Mouse (Mus musculus): ENCODE data around the gene Ttn. TPM values are rescaled to one million over a fixed set of nuclear protein-coding genes. Genes with fewer than 3 reads are reported as not detected.

Ttn gene
- total and polyA plus RNA-seq, 2 experiments from 2014 or later = 0.22 to 0.81 TPM

DNA sequence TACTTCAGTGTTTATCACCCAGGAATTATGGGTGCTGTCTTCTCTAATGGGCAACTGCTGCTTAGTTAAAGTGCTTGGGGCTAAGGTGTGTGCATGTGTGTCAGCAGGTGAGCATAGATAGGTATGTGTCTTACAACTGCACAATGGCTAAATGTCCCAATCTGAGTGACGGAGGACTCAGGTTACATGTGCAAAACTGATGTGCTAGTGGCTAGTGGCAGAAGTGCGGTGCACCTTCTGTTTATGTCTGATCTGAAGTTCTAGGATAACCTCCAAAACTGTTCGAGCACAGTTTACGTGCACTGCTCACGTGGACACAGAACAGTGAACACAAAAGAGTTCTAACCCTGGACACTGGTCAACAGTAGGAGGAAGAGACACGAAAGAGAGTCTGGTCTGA, 15.8 kb downstream of the Ttn start:
- Histone ChIP-seq H3K4me2 (ENCODE audit: low read depth) (no peak overlapping the region), H3K4me3 (ENCODE audit: low read depth, low read length) (no peak overlapping the region), H3K9ac (no peak overlapping the region), H3K27me3 (ENCODE audit: insufficient read depth, low read length) (no peaks in the 10 kb centered on the region; the same call in 1 of the 2 replicates), H3K9me3 (ENCODE audit: low read length) (no peaks in the 10 kb centered on the region), H3K27ac (ENCODE audit: low read depth, low read length) (no peak overlapping the region), H3K36me3 (ENCODE audit: insufficient read depth) (no peaks in the 10 kb centered on the region), H3K4me1 (ENCODE audit: insufficient read depth) (no peaks in the 10 kb centered on the region)
- TF ChIP-seq CTCF (IDR thresholded peaks at IDR 0.05; ENCODE audit: low read depth) = no peak
- ATAC-seq (no peak), DNase-seq (no peak)
- 88% methylated on average over 6 of the region's 6 CpGs for WGBS

DNA sequence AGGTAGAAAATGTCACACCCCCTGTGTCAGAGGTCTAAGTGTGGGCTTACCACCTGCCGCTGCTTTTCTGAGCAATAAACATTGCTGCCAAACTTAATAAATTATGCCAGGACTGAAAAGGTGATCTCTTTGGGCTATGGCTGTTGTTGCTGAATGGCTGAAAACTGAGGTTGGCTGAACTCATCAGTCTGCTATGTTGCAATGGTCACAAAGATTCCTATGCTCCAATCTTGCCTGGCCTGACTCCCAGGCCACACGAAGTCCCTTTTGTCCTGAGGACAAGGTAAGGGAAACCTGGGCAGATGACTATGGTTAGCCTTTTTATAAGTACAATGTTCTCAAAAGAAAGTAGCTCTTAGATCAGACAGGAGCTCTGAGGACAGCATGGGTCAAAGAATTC, 16.3 kb downstream of the Ttn start:
- WGBS = 80% methylated on average over 2 of the region's 2 CpGs
- no peak for TF ChIP-seq CTCF (IDR thresholded peaks at IDR 0.05; ENCODE audit: low read depth)
- Histone ChIP-seq H3K36me3 (ENCODE audit: insufficient read depth) (no peaks in the 10 kb centered on the region), H3K4me3 (ENCODE audit: low read depth, low read length) (no peak overlapping the region), H3K4me1 (ENCODE audit: insufficient read depth) (no peaks in the 10 kb centered on the region), H3K9me3 (ENCODE audit: low read length) (no peaks in the 10 kb centered on the region), H3K4me2 (ENCODE audit: low read depth) (no peak overlapping the region), H3K9ac (no peak overlapping the region), H3K27me3 (ENCODE audit: insufficient read depth, low read length) (no peaks in the 10 kb centered on the region; the same call in 1 of the 2 replicates), H3K27ac (ENCODE audit: low read depth, low read length) (no peak overlapping the region)
- ATAC-seq (no peak), DNase-seq (no peak)

DNA sequence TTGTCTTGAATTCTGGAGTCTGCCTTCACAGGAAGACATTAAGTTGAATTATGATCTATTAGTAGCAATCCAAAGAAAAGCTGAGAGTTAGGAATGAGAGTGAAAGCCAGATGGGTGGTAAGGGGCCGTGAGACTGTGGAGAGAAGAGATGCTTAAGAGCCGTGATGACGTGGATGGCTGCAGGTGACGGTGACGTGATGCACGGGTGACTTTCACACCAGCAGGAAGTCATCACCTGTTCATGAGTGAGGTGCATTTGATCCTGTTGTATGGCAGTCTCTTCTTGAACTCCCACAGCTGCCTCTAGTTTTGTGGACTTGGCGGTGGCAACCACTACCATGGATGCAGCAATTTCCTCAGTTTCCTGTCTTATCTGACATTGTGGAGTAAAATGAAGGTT, 16.8 kb downstream of the Ttn start:
- TF ChIP-seq CTCF (IDR thresholded peaks at IDR 0.05; ENCODE audit: low read depth) = no peak
- WGBS = 91% methylated on average over 7 of the region's 7 CpGs
- no peak overlapping the region for H3K4me3 ChIP-seq (ENCODE audit: low read depth, low read length)
- H3K27me3 ChIP-seq (ENCODE audit: insufficient read depth, low read length) = no peaks in the 10 kb centered on the region; the same call in 1 of the 2 replicates
- no peaks in the 10 kb centered on the region for H3K4me1 ChIP-seq (ENCODE audit: insufficient read depth)
- no peak for DNase-seq
- no peaks in the 10 kb centered on the region for H3K9me3 ChIP-seq (ENCODE audit: low read length)
- H3K4me2 ChIP-seq (ENCODE audit: low read depth) = no peak overlapping the region
- no peaks in the 10 kb centered on the region for H3K36me3 ChIP-seq (ENCODE audit: insufficient read depth)
- no peak for ATAC-seq
- no peak overlapping the region for H3K9ac ChIP-seq
- no peak overlapping the region for H3K27ac ChIP-seq (ENCODE audit: low read depth, low read length)

DNA sequence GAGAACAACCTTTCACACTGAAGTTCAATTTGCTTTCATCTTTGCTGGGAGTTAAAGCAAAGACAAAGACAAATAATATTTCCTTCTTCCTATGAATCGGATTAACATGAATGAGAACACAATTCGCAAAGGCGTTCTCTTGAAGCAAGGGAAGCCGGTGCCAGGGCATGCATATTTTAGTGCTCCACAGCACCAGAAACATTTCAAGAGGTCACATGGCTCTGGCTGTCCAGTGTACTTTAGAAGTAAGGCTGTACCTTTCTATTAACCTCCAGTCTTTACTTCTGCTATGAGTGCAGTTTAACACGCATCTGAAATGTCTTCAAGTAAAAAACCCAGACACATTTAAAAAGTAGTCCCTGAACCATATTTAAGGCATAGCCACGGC, 20.3 kb downstream of the Ttn start:
- no peak overlapping the region for H3K9ac ChIP-seq
- no peak overlapping the region for H3K27ac ChIP-seq (ENCODE audit: low read depth, low read length)
- no peak for TF ChIP-seq CTCF (IDR thresholded peaks at IDR 0.05; ENCODE audit: low read depth)
- no peak for DNase-seq
- H3K4me3 ChIP-seq (ENCODE audit: low read depth, low read length) = no peak overlapping the region
- no peak overlapping the region for H3K4me2 ChIP-seq (ENCODE audit: low read depth)
- WGBS = 67% methylated on average over 6 of the region's 6 CpGs
- H3K27me3 ChIP-seq (ENCODE audit: insufficient read depth, low read length) = no peaks in the 10 kb centered on the region
- ATAC-seq = no peak
- no peaks in the 10 kb centered on the region for H3K4me1 ChIP-seq (ENCODE audit: insufficient read depth)
- no peaks in the 10 kb centered on the region for H3K36me3 ChIP-seq (ENCODE audit: insufficient read depth)
- H3K9me3 ChIP-seq (ENCODE audit: low read length) = no peaks in the 10 kb centered on the region

- TF ChIP-seq CTCF (IDR thresholded peaks at IDR 0.05; ENCODE audit: low read depth) = no peak
- 73% methylated on average over 10 of the region's 10 CpGs for WGBS
- no peak overlapping the region for H3K4me2 ChIP-seq (ENCODE audit: low read depth)
- no peaks in the 10 kb centered on the region for H3K4me1 ChIP-seq (ENCODE audit: insufficient read depth)
- no peaks in the 10 kb centered on the region for H3K27me3 ChIP-seq (ENCODE audit: insufficient read depth, low read length)
- H3K4me3 ChIP-seq (ENCODE audit: low read depth, low read length) = no peak overlapping the region
- ATAC-seq = peak; percentile 48; the same call in 1 of the 2 replicates
- DNase-seq = no peak
- no peaks in the 10 kb centered on the region for H3K9me3 ChIP-seq (ENCODE audit: low read length)
- no peaks in the 10 kb centered on the region for H3K36me3 ChIP-seq (ENCODE audit: insufficient read depth)
- H3K27ac ChIP-seq (ENCODE audit: low read depth, low read length) = no peak overlapping the region
- H3K9ac ChIP-seq = no peak overlapping the region
Observed at GRCm38 (mm10) chr2:76961420-76962044, 20.8 kb downstream of the Ttn start.

- H3K9me3 ChIP-seq (ENCODE audit: low read length) = no peaks in the 10 kb centered on the region
- H3K4me2 ChIP-seq (ENCODE audit: low read depth) = no peak overlapping the region
- 81% methylated on average over 7 of the region's 7 CpGs for WGBS
- no peak overlapping the region for H3K9ac ChIP-seq
- TF ChIP-seq CTCF (IDR thresholded peaks at IDR 0.05; ENCODE audit: low read depth) = no peak
- H3K4me1 ChIP-seq (ENCODE audit: insufficient read depth) = no peaks in the 10 kb centered on the region
- ATAC-seq (no peak), DNase-seq (no peak)
- no peak overlapping the region for H3K27ac ChIP-seq (ENCODE audit: low read depth, low read length)
- H3K36me3 ChIP-seq (ENCODE audit: insufficient read depth) = no peaks in the 10 kb centered on the region
- no peak overlapping the region for H3K4me3 ChIP-seq (ENCODE audit: low read depth, low read length)
- H3K27me3 ChIP-seq (ENCODE audit: insufficient read depth, low read length) = no peaks in the 10 kb centered on the region
Observed at GRCm38 (mm10) chr2:76949774-76950173, 32.6 kb downstream of the Ttn start.

- DNase-seq (peak; percentile 50), ATAC-seq (peak; percentile 69)
- no peaks in the 10 kb centered on the region for H3K9me3 ChIP-seq (ENCODE audit: low read length)
- no peak overlapping the region for H3K9ac ChIP-seq
- H3K27ac ChIP-seq (ENCODE audit: low read depth, low read length) = no peak overlapping the region
- no peaks in the 10 kb centered on the region for H3K36me3 ChIP-seq (ENCODE audit: insufficient read depth)
- WGBS = 56% methylated on average over 10 of the region's 10 CpGs
- H3K4me1 ChIP-seq (ENCODE audit: insufficient read depth) = no peaks in the 10 kb centered on the region
- no peak overlapping the region for H3K4me2 ChIP-seq (ENCODE audit: low read depth)
- no peak for TF ChIP-seq CTCF (IDR thresholded peaks at IDR 0.05; ENCODE audit: low read depth)
- no peaks in the 10 kb centered on the region for H3K27me3 ChIP-seq (ENCODE audit: insufficient read depth, low read length)
- H3K4me3 ChIP-seq (ENCODE audit: low read depth, low read length) = no peak overlapping the region
Observed at GRCm38 (mm10) chr2:76938515-76938914, 43.8 kb downstream of the Ttn start.
